Mouse (Mus musculus) naive thymus-derived CD4-positive, alpha-beta T cell, adult 2 months (primary cell): ENCODE results near the gene Gm572.

Experiments
- DNase-seq: peaks from one replicate; pipeline ENCODE4 v3.0.0-alpha.2; 2011; ENCODE audit warnings: low read depth

Gm572 gene

GRCm38 (mm10) chr4:148667006-148667755, 24.1 kb downstream of the Gm572 start:
- no peak for DNase-seq

- no peak for DNase-seq
These were observed 28.3 kb downstream of the Gm572 start for GRCm38 (mm10) chr4:148671230-148671947.

GRCm38 (mm10) chr4:148675043-148675442, 31.9 kb downstream of the Gm572 start:
- DNase-seq: no peak

GRCm38 (mm10) chr4:148676188-148676960, 33.3 kb downstream of the Gm572 start:
- no peak for DNase-seq

GRCm38 (mm10) chr4:148676961-148677637, 34.0 kb downstream of the Gm572 start:
- no peak for DNase-seq

GRCm38 (mm10) chr4:148678105-148678504, 35.0 kb downstream of the Gm572 start:
- DNase-seq: no peak

- no peak for DNase-seq
These were observed 37.5 kb downstream of the Gm572 start for GRCm38 (mm10) chr4:148680505-148681067.

GRCm38 (mm10) chr4:148681429-148681828, 38.3 kb downstream of the Gm572 start:
- DNase-seq: peak; percentile 82

- DNase-seq: peak; percentile 65
These were observed 39.8 kb downstream of the Gm572 start for GRCm38 (mm10) chr4:148682961-148683360.

GRCm38 (mm10) chr4:148683539-148683938, 40.4 kb downstream of the Gm572 start:
- peak; percentile 87 for DNase-seq

- no peak for DNase-seq
These were observed 43.4 kb downstream of the Gm572 start for GRCm38 (mm10) chr4:148686491-148686941.

GRCm38 (mm10) chr4:148688091-148688490, 45.0 kb downstream of the Gm572 start:
- DNase-seq: no peak

- DNase-seq: no peak
These were observed 48.1 kb downstream of the Gm572 start for GRCm38 (mm10) chr4:148691185-148691584.

- no peak for DNase-seq
These were observed 50.4 kb downstream of the Gm572 start for GRCm38 (mm10) chr4:148693417-148693959.

- DNase-seq: peak; percentile 65
These were observed 61.6 kb downstream of the Gm572 start for GRCm38 (mm10) chr4:148704756-148705155.

- no peak for DNase-seq
These were observed 65.7 kb downstream of the Gm572 start for GRCm38 (mm10) chr4:148708836-148709235.

GRCm38 (mm10) chr4:148710446-148710845, 67.3 kb downstream of the Gm572 start:
- no peak for DNase-seq

- no peak for DNase-seq
These were observed 68.2 kb downstream of the Gm572 start for GRCm38 (mm10) chr4:148711323-148711722.

GRCm38 (mm10) chr4:148712632-148713031, 69.5 kb downstream of the Gm572 start:
- DNase-seq: no peak

GRCm38 (mm10) chr4:148714064-148714463, 70.9 kb downstream of the Gm572 start:
- no peak for DNase-seq

- no peak for DNase-seq
These were observed 71.6 kb downstream of the Gm572 start for GRCm38 (mm10) chr4:148714739-148715138.
